Mouse (Mus musculus) liver, adult 2 months (tissue): ENCODE measurements around the gene Fam3c.

Source experiments
- CTCF ChIP-seq: fragments of 200-500 bp; IDR thresholded peaks from 2 replicates; pipeline ENCODE4 v1.5.1; 2011; ENCODE audit warnings: low read depth, low read length, control low read depth
- POLR2A ChIP-seq: fragments of 200-500 bp; IDR thresholded peaks from 2 replicates; pipeline ENCODE4 v1.6.1; 2011; ENCODE audit warnings: low read length, control low read depth; ENCODE audit not compliant: insufficient read depth; ENCODE audit errors: extremely low read depth

- TF ChIP-seq CTCF, result no peak
- no peak for TF ChIP-seq POLR2A
These were observed 86.1 kb downstream of the Fam3c start for GRCm38 (mm10) chr6:22269840-22270521.
